Mouse (Mus musculus) CD4-positive, CD25-positive, alpha-beta regulatory T cell, adult 4 months (primary cell): ENCODE measurements around the gene Sox21. TPM values are rescaled to one million over a fixed set of nuclear protein-coding genes. Genes with fewer than 3 reads are reported as not detected.

ENCODE experiments used
- ATAC-seq: one replicate; pipeline ENCODE4 v1.8.0; 2017
- polyA plus RNA-seq, 2 experiments: library from polyadenylated mRNA; unstranded; fragments of 100-300 nt; shearing (Covaris generic); gene quantifications; one replicate each; pipeline ENCODE4 v1.2.1; 2017

Sox21 gene
- polyA plus RNA-seq, 2 experiments from 2014 or later, result not detected

- no peak for ATAC-seq
These were observed 11.6 kb downstream of the Sox21 start for GRCm38 (mm10) chr14:118225061-118225743.

- no peak for ATAC-seq
These were observed 15.9 kb downstream of the Sox21 start for GRCm38 (mm10) chr14:118220885-118221284.

GRCm38 (mm10) chr14:118216826-118217225 lies 20.0 kb downstream of the Sox21 start:
- no peak for ATAC-seq

- no peak for ATAC-seq
These were observed 24.5 kb downstream of the Sox21 start for GRCm38 (mm10) chr14:118212188-118212804.

- ATAC-seq, result no peak
These were observed 27.2 kb downstream of the Sox21 start for GRCm38 (mm10) chr14:118209642-118210041.

GRCm38 (mm10) chr14:118207347-118207746 lies 29.5 kb downstream of the Sox21 start:
- ATAC-seq, result no peak

GRCm38 (mm10) chr14:118203031-118203430 lies 33.8 kb downstream of the Sox21 start:
- no peak for ATAC-seq

GRCm38 (mm10) chr14:118202006-118202405 lies 34.8 kb downstream of the Sox21 start:
- no peak for ATAC-seq

GRCm38 (mm10) chr14:118200731-118201130 lies 36.1 kb downstream of the Sox21 start:
- ATAC-seq, result no peak

GRCm38 (mm10) chr14:118197063-118197462 lies 39.8 kb downstream of the Sox21 start:
- ATAC-seq, result no peak

GRCm38 (mm10) chr14:118194219-118194914 lies 42.5 kb downstream of the Sox21 start:
- ATAC-seq, result no peak

- ATAC-seq, result no peak
These were observed 43.2 kb downstream of the Sox21 start for GRCm38 (mm10) chr14:118193663-118194062.

GRCm38 (mm10) chr14:118193001-118193628 lies 43.7 kb downstream of the Sox21 start:
- ATAC-seq, result no peak

GRCm38 (mm10) chr14:118191442-118191841 lies 45.4 kb downstream of the Sox21 start:
- no peak for ATAC-seq

Other genes starting within 250 kb of the Sox21 start
- gene Dct, start 184.8 kb downstream of the Sox21 start, polyA plus RNA-seq, result under 1 TPM in 1 of 2 experiments, not detected in 1; 0.36 TPM
- gene Tgds, start 104.3 kb downstream of the Sox21 start, polyA plus RNA-seq, result 10 to 100 TPM; 29.4 to 37.5 TPM
- gene Gpr180, start 99.9 kb downstream of the Sox21 start, polyA plus RNA-seq, result 1 to 10 TPM; 5.2 to 5.8 TPM
- not detected for gene Gm9376, start 29.9 kb upstream of the Sox21 start, polyA plus RNA-seq